Mouse (Mus musculus) embryonic fibroblast, embryonic 13.5 days (primary cell): ENCODE measurements around the gene Dgat2.

Source experiments
- CTCF ChIP-seq: IDR thresholded peaks from 2 replicates; pipeline ENCODE4 v1.5.1; 2011; ENCODE audit warnings: mild to moderate bottlenecking, control low read depth, low read length, moderate library complexity, borderline replicate concordance; ENCODE audit not compliant: insufficient read depth
- POLR2A ChIP-seq: IDR thresholded peaks from 2 replicates; pipeline ENCODE4 v1.6.1; 2011; ENCODE audit warnings: low read depth, mild to moderate bottlenecking, control low read depth, low read length, moderate library complexity

GRCm38 (mm10) chr7:99167939-99168338, 14.6 kb downstream of the Dgat2 start:
- TF ChIP-seq POLR2A (no peak), CTCF (no peak)
